Mouse (Mus musculus) c-Kit-positive CD71-positive TER-119-negative erythroid progenitor cells, embryonic 14.5 days (primary cell): ENCODE measurements at regions not wholly inside any gene's neighbourhood (a gene's known extent, or its start where the extent isn't known, plus 50 kb on each side); places are given as distances from the start of the nearest gene placed in this dataset.
"Not testable (repeated sequence)": the region's sequence is repeated elsewhere in the genome, so short reads cannot be mapped to it uniquely, and the experiment has no call there.

Experiments
- DNase-seq: peaks from one replicate; pipeline ENCODE4 v3.0.0-alpha.2; 2013; ENCODE audit warnings: low read depth

- DNase-seq, result no peak
Observed at GRCm38 (mm10) chr9:48047846-48048245, 114.0 kb upstream of the Nxpe4 start.

GRCm38 (mm10) chr9:48053580-48053979 is 108.2 kb upstream of the Nxpe4 start:
- DNase-seq, result no peak

DNA sequence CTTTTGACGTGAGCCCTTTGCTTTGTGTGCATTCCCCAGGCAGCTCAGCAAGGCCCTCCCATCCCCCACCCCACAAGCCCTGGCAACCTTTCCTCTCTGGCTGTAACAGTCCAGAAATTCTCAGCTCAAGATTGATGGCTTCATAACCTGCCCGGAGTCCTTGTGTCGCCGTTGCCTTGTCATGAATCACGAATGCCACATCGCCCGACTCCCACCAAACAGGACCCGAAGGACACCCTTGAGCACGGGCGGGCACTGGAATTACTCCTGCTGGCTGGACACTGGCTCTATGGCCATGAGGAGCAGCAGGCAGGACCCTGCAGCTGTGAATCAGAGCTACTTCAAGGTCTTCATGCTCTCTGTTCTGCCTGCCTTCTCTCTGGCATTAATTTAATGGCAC is 106.6 kb upstream of the Nxpe4 start:
- DNase-seq, result no peak

GRCm38 (mm10) chr9:48058599-48058998 is 103.2 kb upstream of the Nxpe4 start:
- DNase-seq, result no peak

DNA sequence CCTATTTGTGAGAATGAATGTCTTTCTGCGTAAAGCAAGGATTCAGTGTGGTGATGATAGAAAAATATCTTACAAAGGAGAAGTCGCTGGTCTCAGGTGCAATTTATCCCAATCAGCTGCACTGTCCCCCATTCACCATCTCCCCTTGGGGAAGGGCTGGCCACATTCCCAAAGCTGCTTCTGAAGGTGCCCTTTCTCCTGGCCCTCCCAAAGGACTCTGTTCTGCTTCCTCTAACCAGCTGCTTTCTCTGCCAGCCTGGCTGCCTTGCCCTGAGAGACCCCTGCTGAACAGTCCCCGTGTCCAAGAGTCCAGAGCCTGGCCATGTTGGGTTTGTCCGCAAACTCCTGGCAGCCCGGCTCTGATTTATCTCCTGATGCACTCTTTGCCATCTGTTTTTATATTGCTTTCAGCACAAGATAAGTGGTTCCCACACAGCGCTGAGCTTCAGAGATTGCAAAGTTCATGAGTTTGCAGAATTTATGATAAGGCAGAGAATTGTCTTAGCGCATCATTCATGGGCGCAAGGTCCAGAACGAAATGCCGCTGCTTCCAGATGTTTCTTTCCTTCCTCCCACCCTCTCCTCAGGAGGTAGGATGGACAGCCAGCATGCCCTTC is 102.2 kb upstream of the Nxpe4 start:
- no peak for DNase-seq

- DNase-seq, result no peak
Observed at GRCm38 (mm10) chr9:48060996-48061395, 100.8 kb upstream of the Nxpe4 start.

DNA sequence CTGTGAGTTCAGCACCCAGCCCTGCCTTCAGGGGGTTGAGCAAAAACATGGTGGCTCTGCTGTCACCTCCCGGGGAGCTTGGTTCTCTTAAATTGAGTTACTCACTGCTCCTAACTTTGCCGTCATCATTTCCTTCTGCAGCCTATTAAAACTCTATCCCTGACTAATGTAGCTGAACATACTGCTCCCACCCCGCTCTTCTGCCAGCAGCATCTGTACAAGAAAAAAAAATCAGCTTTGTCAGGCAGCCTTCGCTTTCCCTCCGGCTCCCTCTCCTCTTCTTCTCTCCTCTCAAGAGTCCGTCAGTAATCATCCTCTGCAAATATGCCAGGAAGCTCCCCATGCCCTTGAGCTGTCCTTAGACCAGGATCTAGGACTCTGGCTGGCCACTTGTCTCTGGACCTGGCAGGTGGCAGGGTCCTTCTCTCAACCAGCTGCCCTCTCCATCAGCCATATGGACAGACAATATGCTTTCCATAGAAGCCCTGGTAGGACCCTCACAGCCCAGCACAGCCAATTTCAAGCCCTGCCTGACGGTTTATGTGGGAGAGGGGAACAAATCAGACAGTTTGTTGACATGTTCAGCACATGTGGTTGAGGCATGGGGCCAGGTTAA is 95.0 kb upstream of the Nxpe4 start:
- DNase-seq, result no peak

DNA sequence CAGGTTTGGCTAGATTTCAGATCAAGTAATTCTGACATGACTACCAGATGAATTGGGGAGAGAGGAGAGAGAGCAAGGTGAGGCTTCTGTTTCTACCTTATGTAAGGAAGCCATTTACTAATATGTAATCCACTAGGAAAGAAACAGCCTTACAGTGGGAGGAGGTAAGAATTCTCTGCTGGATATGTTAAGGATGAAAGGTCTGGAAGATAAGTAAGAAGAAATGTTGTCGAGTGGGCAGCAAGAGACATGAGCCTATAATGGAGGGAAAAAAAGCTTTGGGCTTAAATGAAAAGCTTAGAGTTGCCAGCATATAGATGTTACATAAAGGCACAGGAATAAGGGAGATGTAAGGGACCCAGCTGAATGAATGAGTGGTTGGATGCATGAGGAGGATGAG is 89.2 kb upstream of the Nxpe4 start:
- DNase-seq, result no peak

- DNase-seq, result no peak
Observed at GRCm38 (mm10) chr9:48073096-48073495, 88.7 kb upstream of the Nxpe4 start.

DNA sequence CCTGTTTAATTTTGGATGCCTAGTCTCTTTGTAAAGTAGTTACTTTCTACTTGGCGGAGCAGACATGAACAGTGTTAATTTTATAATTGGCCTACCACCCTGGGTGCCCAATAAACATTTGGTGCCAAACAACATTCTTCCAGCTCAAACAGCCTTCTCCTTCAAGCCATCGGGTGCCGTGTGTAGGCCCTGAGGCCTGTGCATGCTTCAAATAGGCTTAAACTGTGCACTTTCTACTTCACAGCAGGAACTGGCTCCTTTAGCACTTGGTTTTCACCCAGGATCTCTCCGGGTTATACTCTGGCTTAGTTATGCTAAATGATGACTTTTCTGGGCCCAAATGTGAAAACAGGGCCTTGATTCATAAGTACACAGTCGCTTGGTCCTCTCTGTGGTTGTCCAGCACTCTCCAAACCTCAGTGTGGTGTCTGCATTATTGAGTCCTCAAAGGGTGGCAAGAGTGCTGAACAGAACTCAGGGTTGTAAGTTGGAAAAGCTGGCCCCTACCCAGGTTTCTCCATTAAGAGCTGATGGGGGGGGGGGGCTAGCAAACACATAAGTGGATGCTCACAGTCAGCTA is 86.1 kb upstream of the Nxpe4 start:
- DNase-seq, result no peak

GRCm38 (mm10) chr9:48082461-48082860 is 79.4 kb upstream of the Nxpe4 start:
- no peak for DNase-seq

GRCm38 (mm10) chr9:48084196-48084595 is 77.6 kb upstream of the Nxpe4 start:
- DNase-seq, result not testable (repeated sequence)

GRCm38 (mm10) chr9:48089661-48090060 is 72.2 kb upstream of the Nxpe4 start:
- DNase-seq, result no peak

GRCm38 (mm10) chr9:48094756-48095155 is 67.1 kb upstream of the Nxpe4 start:
- no peak for DNase-seq

- no peak for DNase-seq
Observed at GRCm38 (mm10) chr9:48099846-48100245, 62.0 kb upstream of the Nxpe4 start.

DNA sequence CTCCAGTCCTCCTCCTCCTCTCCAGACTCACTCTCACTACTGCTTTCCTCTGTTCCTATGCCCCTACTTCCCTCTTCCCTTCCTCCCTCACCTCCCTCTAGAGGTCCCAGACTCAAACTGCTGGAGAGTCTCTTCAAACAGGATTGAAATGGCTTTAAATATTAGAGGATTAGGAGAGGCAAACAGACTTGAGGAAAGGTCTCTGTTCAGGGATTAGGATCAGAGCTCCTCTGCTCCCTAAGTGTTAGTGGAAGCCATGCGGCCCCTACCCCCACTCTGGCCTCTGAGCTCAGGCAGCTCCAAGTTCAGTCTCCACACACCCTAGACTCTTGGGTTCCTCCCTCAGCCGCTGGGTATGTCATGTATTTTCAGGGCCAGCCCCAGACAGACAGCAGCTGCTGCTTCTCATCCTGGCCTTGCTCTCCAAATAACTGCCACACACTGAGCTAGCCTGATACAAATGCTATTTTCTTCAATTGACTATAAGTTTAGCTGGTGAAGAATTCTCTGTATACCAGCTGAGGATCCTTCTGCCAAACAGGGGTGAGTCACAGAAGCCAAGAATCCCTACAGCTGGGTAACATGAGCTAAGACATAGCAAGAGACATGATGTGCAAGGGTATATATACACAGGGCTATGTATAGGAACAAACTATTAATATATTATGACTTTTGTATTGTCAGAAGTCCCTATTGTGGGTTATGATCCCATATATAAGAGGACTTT is 55.2 kb upstream of the Nxpe4 start:
- no peak for DNase-seq

DNA sequence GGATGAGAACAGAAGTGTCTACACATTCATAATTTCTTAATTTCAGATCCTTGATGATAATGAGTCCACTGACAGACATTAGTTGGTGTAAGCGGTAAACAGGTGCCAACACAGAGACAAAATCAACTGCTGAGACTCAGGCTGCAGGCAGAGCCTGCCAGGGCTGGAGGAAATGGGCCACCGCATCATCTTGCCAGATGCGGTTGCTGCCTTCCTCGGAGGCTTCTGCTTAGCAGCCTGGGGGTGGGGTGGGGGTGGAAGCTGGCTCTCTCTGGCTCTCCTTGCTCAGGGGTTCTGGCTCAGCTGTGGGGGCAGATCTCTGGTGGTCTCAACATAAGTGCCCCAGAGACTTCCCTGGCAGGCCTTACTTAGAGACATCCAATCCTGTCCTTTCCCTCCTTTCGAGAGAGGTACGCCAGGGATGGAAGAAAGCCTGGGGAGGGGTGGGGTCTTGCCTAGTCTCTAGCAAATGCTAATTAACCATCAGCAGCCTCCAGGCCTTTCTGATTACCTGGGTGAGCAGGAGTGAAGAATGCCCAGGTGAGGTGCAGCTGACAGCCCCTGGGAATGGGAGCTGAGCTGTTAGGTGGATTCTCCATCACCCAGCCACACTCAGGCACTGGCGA is 52.7 kb upstream of the Nxpe4 start:
- no peak for DNase-seq

DNA sequence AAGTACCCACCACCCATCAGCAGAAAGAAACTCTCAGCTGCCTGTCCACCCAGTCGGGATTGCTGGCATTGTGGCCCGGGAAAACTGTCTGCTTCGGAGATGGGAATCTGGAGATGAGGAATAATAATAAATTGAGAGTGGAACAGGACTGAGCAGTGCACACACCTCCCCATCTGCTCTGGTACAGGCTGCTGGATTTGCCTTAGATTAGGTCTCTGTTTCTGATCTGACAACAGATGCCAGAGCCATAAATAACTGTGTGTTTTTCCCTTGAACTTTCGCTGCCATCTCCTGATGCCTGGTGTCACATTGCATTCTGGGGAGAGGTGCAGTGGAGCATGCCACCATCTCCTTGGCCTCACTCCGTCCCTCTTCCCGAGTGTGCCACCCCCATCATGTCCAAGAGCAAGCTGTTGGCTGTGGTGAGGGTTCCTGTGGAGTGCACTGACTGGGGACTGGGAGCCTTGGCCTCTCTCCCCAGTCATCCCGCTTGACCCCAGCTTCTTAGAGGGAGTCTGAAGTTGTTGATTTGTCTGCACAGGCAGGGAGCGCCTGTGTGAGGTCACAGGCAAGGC is 50.4 kb upstream of the Nxpe4 start:
- no peak for DNase-seq
